Mouse (Mus musculus): ENCODE data around the gene Kars. TPM values are rescaled to one million over a fixed set of nuclear protein-coding genes. Genes with fewer than 3 reads are reported as not detected.

Gene Kars
- polyA plus RNA-seq, 1 experiment from 2014 or later: 65.7 TPM

- H3K79me2 ChIP-seq (ENCODE audit: inconsistent target): peaks cover 62% of the 10 kb centered on the region
- no peak overlapping the region for H3K27ac ChIP-seq
- H3K4me3 ChIP-seq (ENCODE audit: inconsistent target): no peak overlapping the region
- H3K36me3 ChIP-seq (ENCODE audit: inconsistent target): peaks cover 10% of the 10 kb centered on the region
- 96% methylated on average over 2 of the region's 2 CpGs for WGBS (ENCODE audit: missing documents)
Observed at GRCm38 (mm10) chr8:112007669-112008068, 3.5 kb downstream of the Kars start.

GRCm38 (mm10) chr8:112005601-112006000 is 5.5 kb downstream of the Kars start:
- Histone ChIP-seq H3K4me3 (ENCODE audit: inconsistent target) (no peak overlapping the region), H3K79me2 (ENCODE audit: inconsistent target) (peaks cover 49% of the 10 kb centered on the region), H3K36me3 (ENCODE audit: inconsistent target) (peaks cover 31% of the 10 kb centered on the region), H3K27ac (no peak overlapping the region)
- WGBS (ENCODE audit: missing documents): 99% methylated on average over 6 of the region's 6 CpGs

- no peak overlapping the region for H3K27ac ChIP-seq
- peaks cover 39% of the 10 kb centered on the region for H3K36me3 ChIP-seq (ENCODE audit: inconsistent target)
- peaks cover 41% of the 10 kb centered on the region for H3K79me2 ChIP-seq (ENCODE audit: inconsistent target)
- no peak overlapping the region for H3K4me3 ChIP-seq (ENCODE audit: inconsistent target)
Observed at GRCm38 (mm10) chr8:112004754-112005153, 6.4 kb downstream of the Kars start.

- Histone ChIP-seq H3K36me3 (ENCODE audit: inconsistent target) (peaks cover 46% of the 10 kb centered on the region), H3K4me3 (ENCODE audit: inconsistent target) (no peak overlapping the region; the same call in 1 of the 2 replicates), H3K79me2 (ENCODE audit: inconsistent target) (no peaks in the 10 kb centered on the region), H3K27ac (no peak overlapping the region)
- 79% methylated on average over 3 of the region's 3 CpGs for WGBS (ENCODE audit: missing documents)
Observed at GRCm38 (mm10) chr8:111992703-111993039, 18.5 kb downstream of the Kars start.

GRCm38 (mm10) chr8:111992013-111992702 is 19.0 kb downstream of the Kars start, which contains the start of gene Adat1:
Gene Adat1 (minus strand): TSS chr8:111992302.
- H3K79me2 ChIP-seq (ENCODE audit: inconsistent target): no peaks in the 10 kb centered on the region
- peaks cover 41% of the 10 kb centered on the region; the same call in 1 of the 2 replicates for H3K36me3 ChIP-seq (ENCODE audit: inconsistent target)
- peak within 1 kb of the TSS; percentile 94 for H3K4me3 ChIP-seq (ENCODE audit: inconsistent target)
- 2% methylated on average over 32 of the region's 33 CpGs for WGBS (ENCODE audit: missing documents)
- H3K27ac ChIP-seq: no peak within 1 kb of the TSS

GRCm38 (mm10) chr8:111991278-111991677 is 19.8 kb downstream of the Kars start:
- Histone ChIP-seq H3K27ac (no peak overlapping the region), H3K4me3 (ENCODE audit: inconsistent target) (peak overlapping the region; percentile 94), H3K36me3 (ENCODE audit: inconsistent target) (peaks cover 35% of the 10 kb centered on the region; the same call in 1 of the 2 replicates), H3K79me2 (ENCODE audit: inconsistent target) (no peaks in the 10 kb centered on the region)
- WGBS (ENCODE audit: missing documents): 77% methylated on average over 8 of the region's 8 CpGs

GRCm38 (mm10) chr8:111989911-111990310 is 21.2 kb downstream of the Kars start:
- no peak overlapping the region for H3K27ac ChIP-seq
- no peaks in the 10 kb centered on the region for H3K79me2 ChIP-seq (ENCODE audit: inconsistent target)
- 12% methylated on average over 7 of the region's 7 CpGs for WGBS (ENCODE audit: missing documents)
- no peak overlapping the region for H3K4me3 ChIP-seq (ENCODE audit: inconsistent target)
- peaks cover 23% of the 10 kb centered on the region; the same call in 1 of the 2 replicates for H3K36me3 ChIP-seq (ENCODE audit: inconsistent target)

- WGBS (ENCODE audit: missing documents): 92% methylated on average over 10 of the region's 10 CpGs
- H3K4me3 ChIP-seq (ENCODE audit: inconsistent target): no peak overlapping the region
- H3K36me3 ChIP-seq (ENCODE audit: inconsistent target): peaks cover 5% of the 10 kb centered on the region; the same call in 1 of the 2 replicates
- no peaks in the 10 kb centered on the region for H3K79me2 ChIP-seq (ENCODE audit: inconsistent target)
- H3K27ac ChIP-seq: no peak overlapping the region
Observed at GRCm38 (mm10) chr8:111984511-111984910, 26.6 kb downstream of the Kars start.

GRCm38 (mm10) chr8:111982116-111982515 is 29.0 kb downstream of the Kars start:
- 78% methylated on average over 7 of the region's 7 CpGs for WGBS (ENCODE audit: missing documents)

GRCm38 (mm10) chr8:111978147-111978546 is 33.0 kb downstream of the Kars start:
- no peak overlapping the region for H3K4me3 ChIP-seq (ENCODE audit: inconsistent target)
- no peaks in the 10 kb centered on the region for H3K36me3 ChIP-seq (ENCODE audit: inconsistent target)
- no peak overlapping the region for H3K27ac ChIP-seq
- WGBS (ENCODE audit: missing documents): 92% methylated on average over 10 of the region's 10 CpGs
- no peaks in the 10 kb centered on the region for H3K79me2 ChIP-seq (ENCODE audit: inconsistent target)

More at GRCm38 (mm10) chr8:111982116-111982515, 29.0 kb downstream of the Kars start:
- no peak overlapping the region for H3K27ac ChIP-seq
- H3K79me2 ChIP-seq (ENCODE audit: inconsistent target): no peaks in the 10 kb centered on the region
- H3K4me3 ChIP-seq (ENCODE audit: inconsistent target): no peak overlapping the region
- H3K36me3 ChIP-seq (ENCODE audit: inconsistent target): no peaks in the 10 kb centered on the region

- Histone ChIP-seq H3K4me3 (ENCODE audit: inconsistent target) (no peak overlapping the region), H3K27ac (no peak overlapping the region), H3K79me2 (ENCODE audit: inconsistent target) (no peaks in the 10 kb centered on the region), H3K36me3 (ENCODE audit: inconsistent target) (no peaks in the 10 kb centered on the region)
- 65% methylated on average over 2 of the region's 2 CpGs for WGBS (ENCODE audit: missing documents)
Observed at GRCm38 (mm10) chr8:111976326-111976725, 34.8 kb downstream of the Kars start.

- no peak overlapping the region for H3K4me3 ChIP-seq (ENCODE audit: inconsistent target)
- H3K79me2 ChIP-seq (ENCODE audit: inconsistent target): no peaks in the 10 kb centered on the region
- WGBS (ENCODE audit: missing documents): 96% methylated on average over 2 of the region's 2 CpGs
- H3K36me3 ChIP-seq (ENCODE audit: inconsistent target): no peaks in the 10 kb centered on the region
- H3K27ac ChIP-seq: no peak overlapping the region
Observed at GRCm38 (mm10) chr8:111975706-111976105, 35.4 kb downstream of the Kars start.

- Histone ChIP-seq H3K4me3 (ENCODE audit: inconsistent target) (no peak overlapping the region), H3K36me3 (ENCODE audit: inconsistent target) (no peaks in the 10 kb centered on the region), H3K27ac (no peak overlapping the region), H3K79me2 (ENCODE audit: inconsistent target) (no peaks in the 10 kb centered on the region)
- WGBS (ENCODE audit: missing documents): 96% methylated on average over 12 of the region's 12 CpGs
Observed at GRCm38 (mm10) chr8:111974138-111974537, 37.0 kb downstream of the Kars start.

- WGBS (ENCODE audit: missing documents): 97% methylated on average over 5 of the region's 5 CpGs
- no peaks in the 10 kb centered on the region for H3K79me2 ChIP-seq (ENCODE audit: inconsistent target)
Observed at GRCm38 (mm10) chr8:111968991-111969390, 42.1 kb downstream of the Kars start.

GRCm38 (mm10) chr8:111968541-111968940 is 42.6 kb downstream of the Kars start:
- no peak overlapping the region for H3K4me3 ChIP-seq (ENCODE audit: inconsistent target)
- H3K36me3 ChIP-seq (ENCODE audit: inconsistent target): no peaks in the 10 kb centered on the region
- H3K79me2 ChIP-seq (ENCODE audit: inconsistent target): no peaks in the 10 kb centered on the region
- no peak overlapping the region for H3K27ac ChIP-seq
- WGBS (ENCODE audit: missing documents): 95% methylated on average over 10 of the region's 10 CpGs

More at GRCm38 (mm10) chr8:111968991-111969390, 42.1 kb downstream of the Kars start:
- H3K4me3 ChIP-seq (ENCODE audit: inconsistent target): no peak overlapping the region
- no peak overlapping the region for H3K27ac ChIP-seq
- H3K36me3 ChIP-seq (ENCODE audit: inconsistent target): no peaks in the 10 kb centered on the region
